Mouse (Mus musculus) adrenal gland, adult 2 months (tissue): ENCODE results near the gene Nfib. TPM values are rescaled to one million over a fixed set of nuclear protein-coding genes. Genes with fewer than 3 reads are reported as not detected.

Experiments used
- DNase-seq: peaks from one replicate; pipeline ENCODE4 v3.0.0; 2021
- polyA plus RNA-seq: library from polyadenylated mRNA; depleted of rRNA; stranded (reverse); fragments of >200 nt; gene quantifications from 2 replicates; pipeline ENCODE4 v1.2.3, GENCODE M21; 2012
- total RNA-seq, 2 experiments: library from RNA; stranded (reverse); gene quantifications; 2 replicates each; pipeline ENCODE4 v1.2.3; 2021

Gene Nfib
- total and polyA plus RNA-seq, 3 experiments = 19.6 to 86.3 (median 84.1) TPM

- no peak for DNase-seq
Measured at GRCm38 (mm10) chr4:82691126-82692008, 14.2 kb downstream of the Nfib start.

GRCm38 (mm10) chr4:82690267-82690666 lies 15.3 kb downstream of the Nfib start:
- DNase-seq = no peak

- DNase-seq = no peak
Measured at GRCm38 (mm10) chr4:82686037-82686436, 19.5 kb downstream of the Nfib start.

GRCm38 (mm10) chr4:82684088-82684715 lies 21.3 kb downstream of the Nfib start:
- DNase-seq = no peak

- DNase-seq = no peak
Measured at GRCm38 (mm10) chr4:82683583-82683982, 22.0 kb downstream of the Nfib start.

- no peak for DNase-seq
Measured at GRCm38 (mm10) chr4:82676104-82676503, 29.4 kb downstream of the Nfib start.

- DNase-seq = no peak
Measured at GRCm38 (mm10) chr4:82667271-82667872, 38.2 kb downstream of the Nfib start.

- DNase-seq = no peak
Measured at GRCm38 (mm10) chr4:82664436-82664835, 41.1 kb downstream of the Nfib start.

GRCm38 (mm10) chr4:82663749-82664381 lies 41.7 kb downstream of the Nfib start:
- no peak for DNase-seq

GRCm38 (mm10) chr4:82662626-82663025 lies 42.9 kb downstream of the Nfib start:
- no peak for DNase-seq

- no peak for DNase-seq
Measured at GRCm38 (mm10) chr4:82662222-82662621, 43.3 kb downstream of the Nfib start.

- DNase-seq = no peak
Measured at GRCm38 (mm10) chr4:82661215-82661614, 44.3 kb downstream of the Nfib start.

GRCm38 (mm10) chr4:82645679-82646078 lies 59.9 kb downstream of the Nfib start:
- DNase-seq = no peak

- no peak for DNase-seq
Measured at GRCm38 (mm10) chr4:82644797-82645196, 60.8 kb downstream of the Nfib start.

- DNase-seq = no peak
Measured at GRCm38 (mm10) chr4:82643734-82644085, 61.8 kb downstream of the Nfib start.

- DNase-seq = no peak
Measured at GRCm38 (mm10) chr4:82643022-82643733, 62.4 kb downstream of the Nfib start.

- no peak for DNase-seq
Measured at GRCm38 (mm10) chr4:82641066-82641680, 64.4 kb downstream of the Nfib start.

- no peak for DNase-seq
Measured at GRCm38 (mm10) chr4:82638251-82638650, 67.3 kb downstream of the Nfib start.

- no peak for DNase-seq
Measured at GRCm38 (mm10) chr4:82637633-82638032, 67.9 kb downstream of the Nfib start.

- DNase-seq = no peak
Measured at GRCm38 (mm10) chr4:82636658-82637057, 68.9 kb downstream of the Nfib start.

- DNase-seq = no peak
Measured at GRCm38 (mm10) chr4:82635881-82636280, 69.7 kb downstream of the Nfib start.

- DNase-seq = no peak
Measured at GRCm38 (mm10) chr4:82635118-82635517, 70.4 kb downstream of the Nfib start.
